In genomic region chr1:132330397-132330796, GRCm38 (mm10) we compare ENCODE assay signal across 16 mouse cellular contexts. TPM values are rescaled to one million over a fixed set of nuclear protein-coding genes. Genes with fewer than 3 reads are reported as not detected.
DNase-seq lines count a peak whose midpoint lies in the region; ATAC-seq and TF ChIP-seq lines count a peak whose summit lies in the region.
"Had no signal": no experiment of that assay in that cellular context is flagged by ENCODE, and none has a peak within 500 bp of the region (broad histone marks: within the 10 kb centered on the region; RNA-seq: fewer than 3 reads in every experiment).

No protein-coding gene starts in this region.

- peak overlapping the region; percentile 11; the same call in 1 of the 2 replicates for H3K4me3 ChIP-seq in midbrain, embryonic 10.5 days
- H3K4me3 ChIP-seq in midbrain, embryonic 15.5 days = no peak overlapping the region
- H3K4me3 ChIP-seq in midbrain, postnatal 0 days (ENCODE audit: low read depth, low read length) = no peak overlapping the region
- H3K4me3 ChIP-seq: layer of hippocampus, adult 2 months; neural tube, embryonic 13.5 days had no signal

- H3K27me3 ChIP-seq in midbrain, embryonic 10.5 days (ENCODE audit: low read depth, poor library complexity, severe bottlenecking) = no peaks in the 10 kb centered on the region
- H3K27me3 ChIP-seq in midbrain, embryonic 15.5 days (replicated peaks) = no peaks in the 10 kb centered on the region
- H3K27me3 ChIP-seq in midbrain, postnatal 0 days (ENCODE audit: insufficient read depth, low read length) = no peaks in the 10 kb centered on the region
- H3K27me3 ChIP-seq: neural tube, embryonic 13.5 days had no signal

- H3K9me3 ChIP-seq in midbrain, embryonic 10.5 days (replicated peaks) = no peaks in the 10 kb centered on the region
- no peaks in the 10 kb centered on the region for H3K9me3 ChIP-seq in midbrain, embryonic 15.5 days
- no peaks in the 10 kb centered on the region for H3K9me3 ChIP-seq in midbrain, postnatal 0 days (ENCODE audit: low read length)
- H3K9me3 ChIP-seq: neural tube, embryonic 13.5 days had no signal

- no peak overlapping the region for H3K9ac ChIP-seq in midbrain, embryonic 15.5 days
- no peak overlapping the region for H3K9ac ChIP-seq in midbrain, postnatal 0 days (replicated peaks; ENCODE audit: low read length, poor library complexity, severe bottlenecking)
- H3K9ac ChIP-seq: neural tube, embryonic 13.5 days had no signal

- H3K4me1 ChIP-seq in midbrain, embryonic 10.5 days = peaks cover 98% of the 10 kb centered on the region
- H3K4me1 ChIP-seq in midbrain, embryonic 15.5 days = peaks cover 61% of the 10 kb centered on the region
- H3K4me1 ChIP-seq in midbrain, postnatal 0 days (ENCODE audit: insufficient read depth, low read length) = peaks cover 2% of the 10 kb centered on the region; the same call in 1 of the 2 replicates

- no peak overlapping the region for H3K4me2 ChIP-seq in midbrain, embryonic 15.5 days
- no peak overlapping the region for H3K4me2 ChIP-seq in midbrain, postnatal 0 days (ENCODE audit: low read depth, low read length, poor library complexity, severe bottlenecking)
- H3K4me2 ChIP-seq: neural tube, embryonic 13.5 days had no signal

- TF ChIP-seq CTCF in midbrain, postnatal 0 days (IDR thresholded peaks at IDR 0.05) = no peak

- whole genome bisulfite sequencing in midbrain, embryonic 10.5 days = 65% methylated on average over 15 of the region's 15 CpGs
- 43% methylated on average over 15 of the region's 15 CpGs for WGBS in midbrain, embryonic 15.5 days
- WGBS in midbrain, postnatal 0 days = 49% methylated on average over 15 of the region's 15 CpGs

- H3K36me3 ChIP-seq in midbrain, embryonic 10.5 days = peaks cover 81% of the 10 kb centered on the region
- H3K36me3 ChIP-seq in midbrain, embryonic 15.5 days (replicated peaks) = 0 out of 2 replicates have a peak, but pooled peaks cover 3% of the 10 kb centered on the region
- peaks cover 9% of the 10 kb centered on the region for H3K36me3 ChIP-seq in midbrain, postnatal 0 days (ENCODE audit: insufficient read depth, low read length)

- DNase-seq in heart, adult 11 months = peak; percentile 90
- no peak for DNase-seq in heart, postnatal 4 days
- no peak for DNase-seq in midbrain, embryonic 10.5 days (ENCODE audit: low spot score)
- peak; percentile 70 to 75 for DNase-seq in cerebellum, postnatal 25 days
- DNase-seq in midbrain, postnatal 0 days (ENCODE audit: low spot score) = peak; percentile 12
- DNase-seq in right cerebral cortex, adult 2 months (ENCODE audit: low spot score in 2 of 2) = no peak
- DNase-seq in spleen, adult 18-20 months = no peak
- DNase-seq: kidney, adult 9 months; lung, adult 18-20 months; lung, postnatal 36 days had no signal

- H3K27ac ChIP-seq in midbrain, embryonic 10.5 days (replicated peaks) = peak overlapping the region; percentile 91
- H3K27ac ChIP-seq in midbrain, embryonic 15.5 days = no peak overlapping the region
- no peak overlapping the region for H3K27ac ChIP-seq in midbrain, postnatal 0 days (ENCODE audit: low read depth, low read length)
- H3K27ac ChIP-seq: layer of hippocampus, adult 2 months; neural tube, embryonic 13.5 days had no signal

- ATAC-seq in midbrain, embryonic 15.5 days (replicated peaks) = no peak
- no peak for ATAC-seq in midbrain, postnatal 0 days (ENCODE audit: low FRiP score)
- ATAC-seq: hindbrain, embryonic 16.5 days had no signal

RNA-seq across cellular contexts. Expression of gene Nuak2, which starts 14.5 kb away (rescaled TPM):
- 1 to 10 TPM; 5.3 to 5.8 TPM for total RNA-seq in heart, postnatal 4 days (2021)
- 87.1 and 101 TPM in 2 replicates for polyA plus RNA-seq in midbrain, embryonic 10.5 days (2016; fragmentation: Nextera tagmentation; extraction: Ambion mirVana)
- polyA plus RNA-seq in midbrain, embryonic 15.5 days (2015; fragmentation: Nextera tagmentation; extraction: Ambion mirVana) = 26.1 and 27.9 TPM in 2 replicates
- total RNA-seq in midbrain, postnatal 0 days (2014; rRNA removed) = 7.0 and 7.1 TPM in 2 replicates
- 9.9 TPM in 2 replicates for polyA plus RNA-seq in midbrain, postnatal 0 days (2015; fragmentation: Nextera tagmentation; extraction: Ambion mirVana)

RNA-seq across cellular contexts. Expression of gene Klhdc8a, which starts 32.0 kb away (rescaled TPM):
- 1 to 10 TPM; 4.1 to 5.8 TPM for total RNA-seq in heart, postnatal 4 days (2021)
- polyA plus RNA-seq in midbrain, embryonic 10.5 days (2016; fragmentation: Nextera tagmentation; extraction: Ambion mirVana) = 1.4 and 2.8 TPM in 2 replicates
- 10.7 and 11.5 TPM in 2 replicates for polyA plus RNA-seq in midbrain, embryonic 15.5 days (2015; fragmentation: Nextera tagmentation; extraction: Ambion mirVana)
- 29.5 and 31.1 TPM in 2 replicates for total RNA-seq in midbrain, postnatal 0 days (2014; rRNA removed)
- polyA plus RNA-seq in midbrain, postnatal 0 days (2015; fragmentation: Nextera tagmentation; extraction: Ambion mirVana) = 12.4 and 14.8 TPM in 2 replicates
- total RNA-seq: monocyte, adult 5-6 weeks had no signal
- polyA plus RNA-seq: stomach, embryonic 14.5 days had no signal

Comparison
In these comparisons a context has a peak if more than half of its experiments do, and no peak if none do; other contexts are left out.
1. DNase-seq: peak in heart, adult 11 months (single experiment), cerebellum, postnatal 25 days (2 of 2) and midbrain, postnatal 0 days (single experiment); none in heart, postnatal 4 days (single experiment), midbrain, embryonic 10.5 days (single experiment), right cerebral cortex, adult 2 months (0 of 2) and spleen, adult 18-20 months (0 of 2).